Mouse (Mus musculus) T-cell, adult 2 months (primary cell): ENCODE results near the gene Polr2l.
A peak's percentile ranks its signal among the peaks of the same experiment; 100 is the strongest.

Experiments used
- DNase-seq: peaks from one replicate; pipeline ENCODE4 v3.0.0; 2022; ENCODE audit warnings: low spot score

Gene Polr2l

DNA sequence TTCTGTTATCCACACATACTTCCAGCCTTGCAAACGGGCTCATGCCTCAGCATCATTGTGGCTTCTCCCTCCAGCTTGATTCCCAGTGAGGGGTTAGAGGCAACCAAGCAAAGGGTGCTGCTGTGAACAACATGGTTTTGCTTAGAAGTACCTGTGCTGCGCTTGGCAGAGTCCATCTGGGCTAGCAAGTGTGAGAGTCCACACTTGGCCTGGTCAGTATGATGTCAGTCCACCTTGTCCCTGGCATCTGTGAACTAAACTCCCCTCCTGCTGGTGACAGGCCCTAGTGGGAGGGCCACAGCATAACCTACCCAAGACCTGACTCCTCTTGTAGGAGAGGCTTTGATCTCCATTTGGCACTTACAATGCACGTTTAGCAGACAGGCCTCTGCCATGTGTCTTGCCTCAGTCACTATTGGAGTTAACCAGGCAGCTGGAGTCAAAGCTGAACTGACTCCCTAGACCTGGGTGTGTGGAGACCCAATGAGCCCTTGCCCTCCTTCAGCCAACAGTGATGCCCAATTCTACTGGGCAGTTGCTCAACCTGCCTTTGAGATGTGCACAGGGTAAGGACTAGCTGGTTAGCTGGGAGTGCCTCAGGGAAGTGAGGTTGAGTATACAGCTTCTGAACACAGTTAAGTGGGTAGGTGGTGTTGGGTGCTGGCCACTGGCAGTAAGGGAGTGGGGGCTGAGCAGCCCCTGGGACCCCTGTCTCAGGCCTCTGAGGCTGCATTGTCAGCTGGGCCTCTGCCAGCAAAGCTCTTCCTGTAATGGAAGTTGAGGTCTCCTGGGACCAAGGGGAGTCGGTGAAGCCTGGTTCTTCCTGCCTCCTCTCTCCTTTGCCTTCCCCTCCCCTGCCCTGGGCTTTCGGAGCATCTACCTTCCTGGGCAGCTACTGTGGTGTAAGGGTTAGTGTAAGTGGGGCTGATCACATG is 9.5 kb upstream of the Polr2l start:
- DNase-seq = no peak

GRCm38 (mm10) chr7:141483114-141483653 is 8.3 kb upstream of the Polr2l start:
- no peak for DNase-seq

- DNase-seq = no peak
These were observed 7.6 kb upstream of the Polr2l start for GRCm38 (mm10) chr7:141482531-141483024.

DNA sequence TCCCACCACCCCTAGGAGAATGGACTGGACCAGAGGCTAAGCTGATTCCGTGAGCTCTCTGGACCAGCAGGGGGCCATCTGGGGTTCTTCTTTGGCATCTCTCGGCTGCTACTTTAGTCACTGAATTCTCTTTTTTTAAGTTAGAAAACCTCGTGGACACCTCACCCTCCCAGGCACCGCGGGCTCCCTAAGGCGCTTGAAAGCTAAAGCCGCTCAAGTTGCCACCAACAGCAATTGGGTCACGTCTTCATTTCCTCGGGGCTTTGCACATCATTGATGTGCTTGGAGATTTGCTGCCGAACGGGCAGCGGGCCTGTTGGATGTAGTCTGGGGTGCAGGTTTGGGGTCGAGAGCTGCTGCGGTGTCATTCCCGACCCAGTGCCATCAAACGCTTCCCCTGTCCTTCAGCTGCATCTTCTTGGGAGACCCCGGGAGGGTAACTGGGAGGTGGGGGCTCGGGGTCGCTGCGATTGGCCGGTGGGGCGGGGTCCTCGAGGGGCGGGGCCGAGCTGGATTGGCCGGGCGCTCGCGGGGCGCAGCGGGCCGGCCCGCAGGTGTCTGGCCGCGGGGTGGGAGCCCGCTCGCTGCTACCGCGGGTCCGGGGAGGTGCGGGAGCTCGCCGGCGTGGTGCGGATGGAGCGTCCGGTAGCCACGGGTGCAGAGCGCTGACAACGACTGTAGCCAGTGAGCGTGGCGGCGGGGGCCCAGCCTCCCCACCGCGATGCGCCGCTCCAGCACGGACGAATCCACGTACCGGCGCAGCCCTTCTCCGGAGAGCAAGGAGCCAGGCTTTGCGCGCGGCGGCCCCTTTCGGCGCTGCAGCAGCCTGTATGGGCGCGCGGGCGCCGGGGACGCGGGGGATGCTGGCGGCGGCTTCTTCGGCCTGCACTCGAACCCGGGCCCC is 6.8 kb upstream of the Polr2l start:
- peak; percentile 52 for DNase-seq

- peak; percentile 73 for DNase-seq
These were observed 6.0 kb upstream of the Polr2l start for GRCm38 (mm10) chr7:141480842-141481497.

GRCm38 (mm10) chr7:141478270-141478748 is 3.4 kb upstream of the Polr2l start:
- DNase-seq = no peak

GRCm38 (mm10) chr7:141477578-141478269 is 2.8 kb upstream of the Polr2l start:
- DNase-seq = no peak

- no peak for DNase-seq
These were observed 2.0 kb upstream of the Polr2l start for GRCm38 (mm10) chr7:141476981-141477370.

DNA sequence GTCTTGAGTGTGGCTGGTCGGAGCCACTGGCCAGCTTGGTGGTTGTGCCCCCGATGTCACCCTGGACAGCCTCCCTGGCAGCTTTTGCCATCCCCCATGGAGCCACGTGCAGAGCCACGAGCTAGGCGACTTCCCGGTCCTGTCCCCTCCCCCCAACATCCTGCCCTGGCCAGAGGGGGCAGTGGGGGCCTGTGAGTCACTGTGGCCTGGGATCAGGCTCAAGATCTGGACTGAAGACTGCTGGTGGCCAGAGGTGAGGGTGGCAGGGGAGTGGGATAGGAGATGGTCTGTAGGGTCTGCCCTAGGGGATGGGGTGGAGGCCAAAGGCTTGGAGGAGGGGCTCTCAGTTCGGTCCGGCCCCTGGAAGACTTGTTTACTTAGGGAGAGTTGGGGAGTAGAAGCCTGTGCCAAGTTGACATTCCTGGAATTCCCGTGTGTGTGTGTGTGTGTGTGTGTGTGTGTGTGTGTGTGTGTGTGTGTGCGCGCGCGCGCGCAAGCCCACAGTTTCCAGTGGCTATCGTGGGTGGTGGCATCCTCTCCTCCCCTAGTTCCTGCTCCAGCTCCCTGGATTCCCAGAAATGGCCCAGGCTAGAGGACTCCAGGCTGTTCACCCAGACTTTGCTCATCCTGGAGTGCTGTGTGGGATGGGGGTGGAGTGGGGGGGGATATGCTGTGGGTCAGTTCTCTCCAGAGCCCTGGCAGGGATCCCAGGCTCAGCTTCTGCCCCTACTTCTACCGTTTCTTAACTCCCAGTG is 1.5 kb upstream of the Polr2l start:
- DNase-seq = peak; percentile 32

DNA sequence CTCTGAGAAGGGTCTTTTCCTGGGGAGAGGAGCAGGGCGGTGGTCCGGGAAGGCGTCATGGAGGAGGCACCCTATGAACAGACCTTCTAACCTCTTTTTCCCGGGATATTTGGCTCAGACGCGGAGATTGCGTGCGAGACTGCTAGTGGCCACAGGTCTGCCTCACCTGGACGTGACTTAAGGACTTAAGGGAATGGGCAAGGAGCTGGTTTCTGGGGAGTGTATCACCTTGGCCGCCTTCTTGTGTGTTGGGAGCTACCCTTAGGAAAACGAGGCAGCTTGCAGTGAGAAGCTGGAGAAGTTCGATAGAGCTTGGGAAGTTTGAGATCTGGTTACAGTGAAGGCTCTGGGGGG is 850 bp upstream of the Polr2l start:
- no peak for DNase-seq

DNA sequence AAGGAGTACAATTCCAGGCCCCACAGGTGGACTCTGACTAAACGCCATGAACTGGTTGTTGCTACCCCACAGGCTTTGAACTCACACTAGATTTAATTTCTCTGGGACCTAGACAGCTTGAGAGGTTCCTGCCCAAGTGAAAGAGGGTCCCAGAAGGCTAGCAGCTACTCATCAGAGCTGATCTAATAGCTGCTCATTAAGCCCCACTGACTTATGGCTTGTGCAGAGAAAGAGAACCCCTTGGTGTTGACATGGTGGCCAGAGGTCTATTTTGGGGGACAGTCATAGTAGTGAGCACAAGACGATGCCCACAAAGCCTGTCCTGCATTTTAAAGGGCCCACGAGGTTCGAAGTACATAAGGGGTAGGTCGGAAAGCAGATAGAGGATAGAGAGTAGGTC is 772 bp downstream of the Polr2l start:
- DNase-seq = no peak

DNA sequence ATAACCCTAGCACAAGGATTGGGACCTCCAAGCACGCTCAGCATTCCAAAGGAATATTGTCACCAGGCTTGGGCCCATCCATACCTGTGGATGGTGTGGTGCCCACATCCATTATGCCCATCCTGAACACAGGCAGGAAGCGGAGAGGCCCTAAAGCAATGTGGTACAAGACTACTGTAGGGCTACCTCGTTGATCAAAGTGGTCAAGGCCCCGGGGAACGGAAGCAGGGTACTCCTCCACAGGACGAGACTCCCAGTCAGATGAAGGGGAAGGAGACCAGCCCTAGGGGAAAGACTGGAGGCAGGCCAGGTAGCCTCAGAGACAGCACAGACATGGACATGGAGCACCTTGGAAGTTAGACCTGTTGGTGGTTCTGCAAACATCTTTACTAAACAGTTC is 2.2 kb downstream of the Polr2l start:
- no peak for DNase-seq

GRCm38 (mm10) chr7:141472226-141472625 is 2.7 kb downstream of the Polr2l start:
- DNase-seq = no peak

DNA sequence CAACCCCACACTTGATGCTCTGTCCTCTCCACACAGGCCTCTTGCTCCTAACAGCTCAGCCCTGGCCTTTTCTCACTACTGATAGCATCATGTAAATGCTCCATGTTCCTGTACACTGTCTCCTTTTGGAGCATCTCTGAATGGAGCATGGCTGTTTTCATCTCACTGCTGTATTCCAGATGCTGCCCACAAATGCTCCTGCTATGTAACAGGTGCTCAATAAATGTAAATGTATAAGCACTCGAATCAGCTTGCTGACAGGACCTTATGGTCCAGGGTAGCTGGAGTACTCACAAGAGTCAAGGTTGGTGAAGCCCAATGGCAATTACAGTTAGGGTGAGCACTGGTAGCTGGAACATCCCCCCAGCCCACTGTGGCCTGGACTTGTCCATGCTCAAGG is 3.7 kb downstream of the Polr2l start:
- no peak for DNase-seq

DNA sequence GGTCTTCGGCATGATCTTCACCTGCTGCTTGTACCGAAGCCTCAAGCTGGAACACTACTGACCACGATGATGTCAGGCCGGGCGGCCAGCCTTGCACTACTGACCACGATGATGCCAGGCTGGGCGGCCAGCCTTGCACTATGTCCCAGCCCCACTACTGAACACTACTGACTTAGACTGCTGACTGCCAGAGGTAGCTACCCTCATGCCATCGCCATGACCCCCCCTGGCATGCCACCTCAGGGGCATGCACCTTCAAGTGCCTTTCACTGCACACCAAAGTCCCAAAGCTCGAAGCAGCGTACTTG is 4.3 kb downstream of the Polr2l start:
- DNase-seq = no peak

GRCm38 (mm10) chr7:141469901-141470636 is 4.9 kb downstream of the Polr2l start:
- no peak for DNase-seq

GRCm38 (mm10) chr7:141469352-141469751 is 5.6 kb downstream of the Polr2l start:
- no peak for DNase-seq

- peak; percentile 49 for DNase-seq
These were observed 6.3 kb downstream of the Polr2l start for GRCm38 (mm10) chr7:141468522-141469211.

DNA sequence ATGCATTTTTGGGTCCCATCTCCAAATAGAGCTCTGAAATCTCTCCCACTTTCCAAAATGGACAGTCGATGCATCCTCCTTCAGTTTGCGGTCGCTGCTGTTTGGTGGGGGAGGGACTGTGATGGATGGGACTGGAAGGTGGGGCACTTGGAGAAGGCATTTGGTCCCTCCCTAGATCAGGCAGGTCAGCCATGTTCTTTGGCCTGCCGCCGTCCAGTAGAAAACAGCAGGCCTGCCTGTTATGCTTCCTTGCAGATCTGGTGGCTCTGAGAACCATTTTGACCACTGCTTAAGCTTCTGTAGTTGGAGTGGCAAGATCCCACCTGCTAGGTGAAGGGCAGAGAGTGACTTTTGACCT is 6.8 kb downstream of the Polr2l start:
- no peak for DNase-seq
